Mouse (Mus musculus) thymus, adult 2 months (tissue): ENCODE results near the gene Mrps7.

Experiments used
- CTCF ChIP-seq: fragments of 200-500 bp; IDR thresholded peaks from 2 replicates; pipeline ENCODE4 v1.5.1; 2012; ENCODE audit warnings: mild to moderate bottlenecking, control low read depth, low read length, moderate library complexity, borderline replicate concordance; ENCODE audit not compliant: control insufficient read depth, poor library complexity, insufficient read depth; ENCODE audit errors: extremely low read depth
- POLR2A ChIP-seq: fragments of 200-500 bp; IDR thresholded peaks from 2 replicates; pipeline ENCODE4 v1.6.1; 2012; ENCODE audit warnings: mild to moderate bottlenecking, low read length, control low read depth, moderate library complexity; ENCODE audit not compliant: control insufficient read depth, poor library complexity, insufficient read depth; ENCODE audit errors: extremely low read depth

DNA sequence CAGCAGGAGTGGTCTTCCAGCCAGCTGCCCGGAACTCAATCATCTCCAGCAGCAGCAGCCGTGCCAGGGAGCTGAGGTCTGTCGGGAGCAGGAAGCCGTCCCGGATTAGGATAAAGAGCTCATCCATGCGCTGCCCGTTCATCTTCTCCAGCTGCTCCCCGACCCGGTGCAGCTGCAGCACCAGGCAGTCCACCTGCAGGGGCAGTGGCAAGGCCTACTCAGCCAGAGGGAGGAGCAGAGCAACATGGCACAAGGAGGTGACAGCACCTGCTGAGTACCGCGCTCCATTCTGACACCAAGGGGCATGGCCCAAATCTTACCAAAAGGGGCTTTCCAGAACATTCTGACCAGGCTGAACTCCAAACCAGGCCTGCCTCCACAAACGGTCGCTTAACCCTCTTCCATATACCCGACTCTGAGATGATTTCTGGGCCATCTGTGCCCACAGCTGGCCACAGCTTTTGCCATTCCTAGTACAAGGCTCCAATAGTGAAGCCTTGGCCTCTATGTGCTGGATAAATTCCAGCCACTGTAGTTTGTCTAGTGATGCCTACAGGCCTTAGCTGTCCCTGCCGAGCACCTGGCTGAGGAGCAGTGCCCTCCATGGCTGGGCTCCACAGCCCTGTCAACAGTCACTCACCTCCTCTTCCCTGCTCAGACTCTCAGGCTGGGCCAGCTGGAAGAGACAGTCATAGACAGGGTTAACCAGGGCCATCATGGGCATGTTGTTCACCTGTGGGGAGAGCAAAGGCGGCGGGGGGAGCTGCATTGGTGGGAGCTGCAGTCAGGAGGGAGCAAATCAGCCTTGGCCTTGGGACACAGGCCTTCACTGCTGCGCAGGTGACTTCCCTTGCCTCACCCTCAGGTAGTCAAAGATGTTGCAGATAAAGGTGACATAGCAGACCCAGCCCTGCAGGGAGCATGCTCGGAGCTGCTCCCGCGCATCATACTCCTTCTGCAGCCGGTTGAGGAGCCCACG, 5.0 kb downstream of the Mrps7 start:
- TF ChIP-seq CTCF = no peak
- no peak for TF ChIP-seq POLR2A
